Mouse (Mus musculus) hindbrain, embryonic 11.5 days (tissue): ENCODE results near the gene Leap2. TPM values are rescaled to one million over a fixed set of nuclear protein-coding genes. Genes with fewer than 3 reads are reported as not detected.
A peak's percentile ranks its signal among the peaks of the same experiment; 100 is the strongest.

Source experiments
- ATAC-seq: fragments of 200-750 bp; cut with Nextera tagmentation; 2 replicates; pipeline ENCODE4 v1.8.0; 2017; ENCODE audit warnings: mild to moderate bottlenecking, moderate TSS enrichment, moderate library complexity; ENCODE audit not compliant: low FRiP score
- DNase-seq: peaks from one replicate; pipeline ENCODE4 v3.0.0-alpha.2; 2015; ENCODE audit warnings: low spot score
- H3K27ac ChIP-seq: fragments of 300-500 bp; sonication (generic); 2 replicates; pipeline ENCODE4 v1.5.1; 2014; ENCODE audit warnings: mild to moderate bottlenecking, low read depth, low read length
- H3K27me3 ChIP-seq: fragments of 300-500 bp; sonication (generic); 2 replicates; pipeline ENCODE4 v1.6.1; 2014; ENCODE audit warnings: mild to moderate bottlenecking, low read length, moderate library complexity, mixed read lengths; ENCODE audit not compliant: control insufficient read depth, insufficient read depth
- H3K36me3 ChIP-seq: fragments of 300-500 bp; sonication (generic); 2 replicates; pipeline ENCODE4 v1.6.1; 2014; ENCODE audit warnings: mild to moderate bottlenecking, low read length, moderate library complexity, mixed read lengths; ENCODE audit not compliant: control insufficient read depth, insufficient read depth
- H3K4me1 ChIP-seq: fragments of 300-500 bp; sonication (generic); replicated peaks from 2 replicates; pipeline ENCODE4 v1.6.1; 2014; ENCODE audit warnings: low read length, mixed read lengths; ENCODE audit not compliant: control insufficient read depth, insufficient read depth
- H3K4me2 ChIP-seq: fragments of 300-500 bp; sonication (generic); replicated peaks from 2 replicates; pipeline ENCODE4 v1.6.1; 2014; ENCODE audit warnings: mild to moderate bottlenecking, low read depth, low read length
- H3K4me3 ChIP-seq: fragments of 300-500 bp; sonication (generic); 2 replicates; pipeline ENCODE4 v1.5.1; 2014; ENCODE audit warnings: low read depth, low read length
- H3K9ac ChIP-seq: fragments of 300-500 bp; sonication (generic); 2 replicates; pipeline ENCODE4 v1.6.1; 2014; ENCODE audit warnings: low read depth, low read length
- H3K9me3 ChIP-seq: fragments of 300-500 bp; sonication (generic); 2 replicates; pipeline ENCODE4 v1.6.1; 2016; ENCODE audit warnings: low read length; ENCODE audit not compliant: control insufficient read depth
- WGBS: fragments of 180-500 bp; shearing (Covaris S2); extraction: QIAGEN DNeasy Blood & Tissue Kit; methylation state at CpG from one replicate; pipeline ENCODE4 v1.1.7; 2014; 5-methylcytosine and 5-hydroxymethylcytosine counted together
- polyA plus RNA-seq: library from polyadenylated mRNA; unstranded; fragments of >200 nt; fragmentation: Nextera tagmentation; extraction: Ambion mirVana; gene quantifications from 2 replicates; pipeline ENCODE4 v1.2.1, GENCODE M21; 2014

Leap2 gene
- polyA plus RNA-seq, 1 experiment from 2014 or later = 0.48 TPM

DNA sequence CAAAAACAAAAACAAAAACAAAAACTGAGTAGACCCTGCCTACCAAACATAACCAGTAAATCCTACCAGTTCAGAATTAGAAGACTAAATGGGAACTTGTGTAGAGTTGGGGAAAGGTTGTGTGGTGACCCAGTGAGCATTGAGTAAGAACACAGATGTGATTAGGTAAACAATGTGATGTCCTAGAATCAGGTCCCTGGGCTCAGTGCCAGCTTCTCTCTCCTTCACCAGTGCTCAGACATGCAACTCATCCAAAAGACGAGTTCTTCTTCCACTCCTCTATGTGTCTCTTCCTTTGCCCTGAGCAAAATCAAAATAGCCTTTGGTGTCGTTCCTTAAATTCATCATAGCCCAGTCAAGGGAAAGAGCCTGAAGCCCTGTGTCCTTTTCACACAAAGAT, 1.9 kb upstream of the Leap2 start:
- no peak for DNase-seq
- no peak overlapping the region for H3K4me2 ChIP-seq
- H3K36me3 ChIP-seq = 0 out of 2 replicates have a peak, but pooled peaks cover 4% of the 10 kb centered on the region
- no peak overlapping the region for H3K4me3 ChIP-seq
- no peak overlapping the region for H3K9ac ChIP-seq
- no peak for ATAC-seq
- no peaks in the 10 kb centered on the region for H3K27me3 ChIP-seq
- no peaks in the 10 kb centered on the region for H3K4me1 ChIP-seq
- no peaks in the 10 kb centered on the region for H3K9me3 ChIP-seq
- H3K27ac ChIP-seq = no peak overlapping the region
- 78% methylated on average over 2 of the region's 2 CpGs for WGBS

DNA sequence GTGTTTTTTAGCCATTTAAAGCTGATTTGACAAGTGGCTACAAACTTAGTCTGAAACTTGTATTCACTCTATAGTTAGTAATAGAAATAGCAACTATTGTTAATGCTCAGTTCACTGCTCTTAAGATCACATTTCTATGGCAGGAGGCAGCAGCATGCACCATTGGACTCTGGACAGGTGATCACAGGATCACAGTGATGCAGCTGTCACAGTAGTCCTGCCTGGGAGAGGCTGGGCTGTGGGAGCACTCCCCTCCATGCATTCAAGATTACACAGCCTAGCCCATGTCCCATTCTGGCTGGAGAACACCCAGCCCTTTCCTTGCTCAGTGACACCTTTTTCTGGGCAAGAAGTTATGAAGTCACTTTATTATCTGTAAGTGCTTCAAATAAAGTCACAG, 4.9 kb downstream of the Leap2 start:
- H3K9ac ChIP-seq = no peak overlapping the region
- H3K4me2 ChIP-seq = no peak overlapping the region
- DNase-seq = no peak
- no peaks in the 10 kb centered on the region for H3K27me3 ChIP-seq
- H3K4me1 ChIP-seq = no peaks in the 10 kb centered on the region
- no peak overlapping the region for H3K27ac ChIP-seq
- no peaks in the 10 kb centered on the region for H3K9me3 ChIP-seq
- peaks cover 11% of the 10 kb centered on the region; the same call in 1 of the 2 replicates for H3K36me3 ChIP-seq
- no peak overlapping the region for H3K4me3 ChIP-seq
- no peak for ATAC-seq

GRCm38 (mm10) chr11:53413871-53414270, 9.1 kb downstream of the Leap2 start:
- 98% methylated on average over 4 of the region's 4 CpGs for WGBS
- H3K9me3 ChIP-seq = no peaks in the 10 kb centered on the region
- ATAC-seq (no peak), DNase-seq (no peak)
- H3K27me3 ChIP-seq = no peaks in the 10 kb centered on the region
- H3K36me3 ChIP-seq = peaks cover 19% of the 10 kb centered on the region
- no peak overlapping the region for H3K4me2 ChIP-seq
- H3K4me3 ChIP-seq = no peak overlapping the region
- H3K27ac ChIP-seq = no peak overlapping the region
- H3K4me1 ChIP-seq = no peaks in the 10 kb centered on the region
- H3K9ac ChIP-seq = no peak overlapping the region

DNA sequence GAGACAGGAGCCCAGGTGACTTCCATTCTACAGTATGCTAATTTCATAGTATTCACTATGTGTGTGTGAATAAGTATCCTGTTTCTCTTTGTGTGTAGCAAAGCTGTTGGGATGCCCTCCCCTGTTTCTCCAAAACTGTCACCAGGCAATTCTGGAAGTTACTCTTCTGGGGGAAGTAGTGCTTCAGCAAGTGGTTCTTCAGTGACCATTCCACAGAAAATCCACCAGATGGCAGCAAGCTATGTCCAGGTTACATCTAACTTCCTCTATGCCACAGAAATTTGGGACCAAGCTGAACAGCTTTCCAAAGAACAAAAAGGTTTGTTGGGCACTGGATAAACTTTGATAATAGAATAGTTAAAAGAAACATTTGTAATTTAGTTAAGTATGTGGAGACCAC, 11.2 kb downstream of the Leap2 start:
- Histone ChIP-seq H3K9ac (no peak overlapping the region), H3K36me3 (peaks cover 20% of the 10 kb centered on the region), H3K27me3 (no peaks in the 10 kb centered on the region), H3K4me2 (no peak overlapping the region), H3K27ac (no peak overlapping the region), H3K4me3 (no peak overlapping the region), H3K4me1 (no peaks in the 10 kb centered on the region), H3K9me3 (no peaks in the 10 kb centered on the region)
- no peak for ATAC-seq
- peak; percentile 18 for DNase-seq

DNA sequence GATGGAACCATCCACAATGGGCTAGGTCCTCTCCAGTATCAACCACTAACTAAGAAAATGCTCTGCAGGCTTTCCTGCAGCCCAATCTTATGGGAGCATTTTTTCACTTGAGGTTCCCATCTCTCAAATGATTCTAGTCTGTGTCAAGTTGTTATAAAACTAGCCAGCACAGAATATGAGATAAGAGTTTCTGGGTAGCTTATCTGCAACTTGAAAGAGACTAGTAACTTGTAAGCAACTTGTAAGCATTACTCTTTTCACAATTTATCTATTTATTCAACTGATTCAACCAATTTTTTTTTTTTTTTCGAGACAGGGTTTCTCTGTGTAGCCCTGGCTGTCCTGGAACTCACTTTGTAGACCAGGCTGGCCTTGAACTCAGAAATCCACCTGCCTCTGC, 19.3 kb downstream of the Leap2 start:
- ATAC-seq = no peak
- DNase-seq = no peak
- Histone ChIP-seq H3K27me3 (no peaks in the 10 kb centered on the region), H3K4me1 (no peaks in the 10 kb centered on the region), H3K9me3 (no peaks in the 10 kb centered on the region), H3K27ac (no peak overlapping the region), H3K4me3 (no peak overlapping the region), H3K36me3 (peaks cover 14% of the 10 kb centered on the region), H3K4me2 (no peak overlapping the region), H3K9ac (no peak overlapping the region)
- WGBS = 95% methylated on average over 1 of the region's 1 CpGs

DNA sequence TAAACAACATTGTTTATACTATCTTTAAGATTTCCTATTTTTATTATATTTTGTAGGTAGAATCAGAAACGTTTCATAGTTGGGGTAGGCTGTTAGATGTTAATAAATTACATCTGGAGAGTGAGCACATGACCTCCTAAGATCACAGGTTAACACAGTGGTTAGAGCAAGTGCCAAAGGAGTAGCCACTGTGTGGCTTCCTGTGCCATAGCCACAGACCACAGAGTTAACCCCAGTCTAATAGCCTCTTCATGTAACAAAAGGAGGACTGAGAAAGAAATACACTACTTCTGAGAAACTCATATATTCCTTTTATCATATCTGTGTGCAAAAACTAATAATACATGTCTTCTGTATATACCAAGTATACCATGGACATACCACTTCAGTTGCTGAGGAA, 29.1 kb downstream of the Leap2 start:
- H3K9ac ChIP-seq = no peak overlapping the region
- WGBS = 88% methylated on average over 1 of the region's 1 CpGs
- H3K36me3 ChIP-seq = 0 out of 2 replicates have a peak, but pooled peaks cover 3% of the 10 kb centered on the region
- no peak for ATAC-seq
- no peak overlapping the region for H3K27ac ChIP-seq
- no peak for DNase-seq
- H3K9me3 ChIP-seq = no peaks in the 10 kb centered on the region
- H3K4me2 ChIP-seq = no peak overlapping the region
- H3K4me1 ChIP-seq = no peaks in the 10 kb centered on the region
- H3K27me3 ChIP-seq = no peaks in the 10 kb centered on the region
- H3K4me3 ChIP-seq = no peak overlapping the region

DNA sequence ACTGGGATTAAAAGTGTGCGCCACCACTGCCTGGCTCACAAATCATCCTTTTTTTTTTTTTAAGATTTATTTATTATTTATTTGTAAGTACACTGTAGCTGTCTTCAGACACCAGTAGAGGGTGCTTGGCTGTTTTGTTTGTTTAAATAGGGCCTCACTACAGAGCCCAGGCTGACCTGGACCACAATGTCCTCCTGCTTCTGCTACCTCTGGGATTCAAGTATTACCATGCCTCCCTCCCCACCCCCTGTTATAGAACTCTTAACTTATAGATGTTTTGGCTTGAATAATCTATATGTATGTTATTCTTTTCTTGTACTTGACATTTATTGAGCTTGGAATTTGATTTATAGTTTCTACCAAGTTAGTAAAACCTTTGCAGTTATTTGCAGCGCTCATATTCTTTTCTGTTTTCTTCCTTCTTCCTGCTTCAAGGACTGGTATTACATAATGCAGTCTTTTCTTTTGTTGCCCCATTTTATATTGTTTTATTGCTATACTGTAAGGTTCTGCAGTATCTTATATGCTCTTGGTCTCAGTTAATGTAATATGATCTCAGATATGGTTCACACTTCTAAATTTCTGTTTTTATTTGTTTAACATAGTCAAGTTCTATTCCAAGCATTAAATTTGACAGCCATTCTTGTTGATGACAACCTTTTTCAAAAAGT, 39.1 kb downstream of the Leap2 start:
- Histone ChIP-seq H3K4me1 (no peaks in the 10 kb centered on the region), H3K27ac (no peak overlapping the region), H3K36me3 (peaks cover 2% of the 10 kb centered on the region), H3K9ac (no peak overlapping the region), H3K27me3 (no peaks in the 10 kb centered on the region), H3K4me3 (no peak overlapping the region), H3K9me3 (no peaks in the 10 kb centered on the region), H3K4me2 (no peak overlapping the region)
- ATAC-seq (no peak), DNase-seq (no peak)
- WGBS = 97% methylated on average over 2 of the region's 2 CpGs

DNA sequence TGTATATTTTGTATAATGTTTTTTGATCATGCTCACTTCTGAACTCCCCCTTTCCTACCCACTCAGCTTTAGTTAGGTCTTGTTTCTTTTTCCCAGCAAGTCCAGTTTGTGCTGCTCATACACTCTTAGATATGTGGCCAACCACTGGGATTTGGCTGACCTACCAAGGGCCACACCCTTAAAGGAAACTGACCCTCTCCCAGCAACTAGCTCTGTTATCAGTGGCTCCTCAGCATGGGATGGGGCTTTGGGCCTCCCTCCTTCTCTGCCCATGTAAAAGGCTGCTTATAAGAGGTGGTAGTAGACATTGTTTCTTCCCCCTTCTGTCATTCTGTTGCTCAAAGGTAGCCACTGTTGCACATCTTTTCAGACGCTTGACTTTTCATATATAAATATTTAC, 44.1 kb downstream of the Leap2 start:
- ATAC-seq = no peak
- H3K4me2 ChIP-seq = no peak overlapping the region
- H3K4me1 ChIP-seq = no peaks in the 10 kb centered on the region
- H3K9ac ChIP-seq = no peak overlapping the region
- H3K4me3 ChIP-seq = no peak overlapping the region
- 88% methylated on average over 1 of the region's 1 CpGs for WGBS
- no peaks in the 10 kb centered on the region for H3K27me3 ChIP-seq
- H3K36me3 ChIP-seq = peaks cover 3% of the 10 kb centered on the region; the same call in 1 of the 2 replicates
- H3K9me3 ChIP-seq = no peaks in the 10 kb centered on the region
- H3K27ac ChIP-seq = no peak overlapping the region
- DNase-seq = no peak
